Mouse (Mus musculus) forelimb bud, embryonic 11.5 days (tissue): ENCODE measurements around the gene Polr3h.

Experiments used
- DNase-seq: peaks from one replicate; pipeline ENCODE4 v3.0.0-alpha.2; 2012; ENCODE audit warnings: low read depth, low spot score

The Polr3h gene

DNA sequence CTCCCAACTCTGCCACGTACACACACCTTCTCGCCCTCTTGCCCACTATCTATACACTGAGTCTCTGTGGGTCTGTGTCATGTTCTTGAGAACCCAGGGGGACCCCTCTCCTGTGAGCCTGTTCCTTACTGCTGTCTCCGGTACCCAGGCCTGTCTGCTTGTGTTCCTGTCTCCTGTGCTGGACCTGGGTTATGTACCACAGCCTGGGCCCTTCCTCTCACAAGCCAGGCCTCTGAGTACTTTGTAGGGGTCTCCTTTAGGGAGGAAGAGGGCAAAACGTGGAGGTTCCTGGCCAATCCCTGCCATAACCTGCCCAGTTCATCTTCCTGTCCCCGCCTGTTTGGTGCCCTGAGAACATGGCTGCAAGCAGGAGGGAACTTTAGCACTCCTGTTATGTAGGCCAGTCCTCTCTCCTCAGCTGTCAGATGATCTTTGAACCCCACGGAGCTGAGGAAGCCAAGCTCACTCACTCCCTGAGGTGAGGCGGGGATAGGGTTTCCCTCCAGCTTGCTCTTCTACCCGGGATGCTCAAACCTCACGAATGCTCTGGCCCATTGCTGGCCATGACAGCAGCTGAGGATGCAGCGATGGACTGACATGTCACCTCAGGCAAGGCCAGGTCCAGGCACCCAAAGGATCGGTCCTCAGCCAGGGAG is 23.6 kb upstream of the Polr3h start:
- DNase-seq, result no peak

- DNase-seq, result no peak
Observed at GRCm38 (mm10) chr15:81949076-81949475, 23.0 kb upstream of the Polr3h start.

DNA sequence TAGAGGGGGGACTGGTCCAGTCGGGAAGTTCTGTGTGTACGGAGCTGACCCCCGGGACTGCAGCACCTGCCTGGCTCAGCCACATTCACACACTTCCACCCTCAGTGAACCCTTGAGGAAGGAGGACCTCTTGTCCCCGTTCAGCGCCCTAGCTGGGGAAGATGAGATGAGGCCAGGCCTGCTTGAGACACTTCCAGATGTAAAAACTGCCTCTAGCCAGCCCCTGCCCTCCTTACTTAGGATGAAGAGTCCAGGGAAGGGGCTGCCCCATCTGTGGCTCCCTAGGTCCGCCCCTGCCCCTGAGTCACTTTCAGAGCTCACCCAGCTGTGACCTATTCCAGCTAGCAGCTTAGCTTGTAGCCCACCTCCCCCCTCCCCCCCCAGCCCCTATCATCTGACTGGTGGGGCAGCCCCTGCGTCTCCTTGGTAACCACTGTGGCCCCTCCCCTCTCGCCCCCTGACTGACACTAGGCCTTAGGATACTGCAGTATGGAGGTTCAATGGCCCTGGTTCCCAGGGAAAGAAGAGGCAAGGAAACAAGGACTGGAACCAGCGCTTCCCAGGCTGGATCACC is 17.2 kb upstream of the Polr3h start:
- DNase-seq, result peak; percentile 35

GRCm38 (mm10) chr15:81941010-81941409 is 15.0 kb upstream of the Polr3h start:
- DNase-seq, result no peak

DNA sequence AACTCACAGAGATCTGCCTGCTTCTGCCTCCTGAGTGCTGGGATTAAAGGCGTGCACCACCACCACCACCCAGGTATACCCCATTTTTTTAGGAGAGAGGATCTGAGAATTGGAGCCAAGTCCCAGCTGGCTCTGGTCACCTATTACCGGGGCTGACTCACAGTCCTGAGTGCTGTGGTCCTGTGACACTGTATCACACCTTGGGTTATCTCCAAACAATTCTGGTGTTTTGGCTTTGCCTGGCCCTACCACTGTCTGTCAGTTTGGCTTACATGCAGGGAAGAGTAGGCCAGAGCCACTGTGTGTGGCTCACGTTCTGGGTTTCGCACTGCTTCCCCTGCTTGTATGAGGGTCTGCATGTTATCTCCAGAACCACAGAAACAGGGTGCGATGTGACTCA is 14.2 kb upstream of the Polr3h start:
- no peak for DNase-seq

DNA sequence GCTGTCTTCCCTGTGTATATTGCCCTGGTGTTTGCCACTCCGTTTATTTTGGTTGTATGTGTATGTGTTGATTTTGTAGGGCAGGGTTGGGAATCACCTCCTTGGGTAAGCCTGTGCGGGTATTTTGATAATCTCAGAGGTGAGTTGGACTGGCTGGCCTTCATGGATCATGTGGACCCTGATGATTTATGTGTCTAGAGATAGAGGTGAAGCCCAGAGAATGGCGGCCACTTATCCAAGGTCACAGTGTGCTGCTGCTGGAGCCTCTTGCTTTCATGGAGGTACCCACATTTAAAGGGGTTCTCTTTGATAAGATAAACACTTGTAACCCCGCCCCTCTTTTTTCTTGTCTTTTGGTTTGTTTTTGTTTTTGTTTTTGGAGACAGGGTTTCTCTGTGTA is 13.7 kb upstream of the Polr3h start:
- no peak for DNase-seq

DNA sequence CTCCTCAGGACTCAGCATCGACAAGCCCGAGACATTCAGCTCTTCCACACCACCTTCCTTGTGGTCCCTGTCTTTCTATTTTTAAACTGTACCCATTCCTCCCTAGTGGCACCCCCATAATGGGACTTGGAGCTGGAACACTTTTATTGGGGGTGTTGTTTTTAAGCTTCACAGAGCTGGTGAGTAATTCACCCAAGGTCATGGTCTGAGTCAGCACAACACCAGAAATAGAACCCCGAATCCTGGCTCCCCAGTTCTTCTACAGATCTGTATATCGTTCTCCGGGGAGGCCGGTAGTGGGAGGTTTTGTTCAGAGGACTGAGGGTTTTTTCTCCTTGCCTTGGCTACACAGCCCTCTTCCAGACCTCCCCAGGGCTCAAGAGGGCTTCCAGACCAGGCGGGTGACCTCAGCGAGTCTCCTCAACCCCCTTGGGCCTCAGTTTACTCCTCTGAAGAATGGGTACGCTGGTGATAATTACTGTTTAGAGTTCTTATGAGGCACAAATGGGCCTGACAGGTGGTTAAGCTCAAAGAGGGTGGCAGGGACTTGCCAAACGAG is 13.2 kb upstream of the Polr3h start:
- no peak for DNase-seq

GRCm38 (mm10) chr15:81938246-81938645 is 12.2 kb upstream of the Polr3h start:
- peak; percentile 46 for DNase-seq

GRCm38 (mm10) chr15:81937098-81937972 is 11.3 kb upstream of the Polr3h start:
- no peak for DNase-seq

- DNase-seq, result peak; percentile 48
Observed at GRCm38 (mm10) chr15:81936679-81937078, 10.6 kb upstream of the Polr3h start, which contains the start of gene Csdc2. Gene Csdc2, plus strand, starts transcription at chr15:81936759.

DNA sequence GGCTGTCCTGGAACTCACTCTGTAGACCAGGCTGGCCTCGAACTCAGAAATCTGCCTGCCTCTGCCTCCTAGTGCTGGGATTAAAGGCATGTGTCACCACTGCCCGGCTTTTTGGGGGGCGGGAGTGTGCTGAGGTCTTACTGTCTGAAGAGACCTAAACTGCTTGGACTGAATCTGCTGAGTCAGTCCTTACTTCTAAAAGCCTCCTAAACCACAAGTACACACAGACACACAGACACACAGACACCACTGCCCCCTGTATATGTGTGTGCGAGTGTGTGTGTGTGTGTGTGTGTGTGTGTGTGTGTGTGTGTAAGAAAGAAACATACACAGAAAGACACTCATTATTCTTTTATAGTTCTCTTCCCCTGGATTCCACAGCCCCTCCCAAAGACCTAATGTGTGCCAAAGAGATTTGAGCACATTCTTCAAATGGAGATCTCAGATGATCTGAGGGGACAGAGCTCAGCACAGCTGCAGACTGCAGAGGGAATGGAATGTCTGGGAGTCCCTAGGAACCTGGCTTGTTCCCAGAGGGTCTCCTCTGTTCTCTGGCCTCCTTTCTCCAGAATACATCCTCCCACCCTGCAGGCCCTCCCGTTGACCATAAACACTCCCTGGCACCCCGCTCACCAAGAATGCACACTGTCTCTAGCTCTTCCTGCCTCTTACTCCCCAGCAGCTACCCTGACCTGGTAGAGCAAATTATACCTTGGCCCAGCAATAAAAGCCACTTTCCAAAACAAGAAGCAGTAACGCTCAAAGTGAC is 10.0 kb upstream of the Polr3h start:
- no peak for DNase-seq

- no peak for DNase-seq
Observed at GRCm38 (mm10) chr15:81933986-81934385, 7.9 kb upstream of the Polr3h start.

- no peak for DNase-seq
Observed at GRCm38 (mm10) chr15:81932951-81933470, 7.0 kb upstream of the Polr3h start.

DNA sequence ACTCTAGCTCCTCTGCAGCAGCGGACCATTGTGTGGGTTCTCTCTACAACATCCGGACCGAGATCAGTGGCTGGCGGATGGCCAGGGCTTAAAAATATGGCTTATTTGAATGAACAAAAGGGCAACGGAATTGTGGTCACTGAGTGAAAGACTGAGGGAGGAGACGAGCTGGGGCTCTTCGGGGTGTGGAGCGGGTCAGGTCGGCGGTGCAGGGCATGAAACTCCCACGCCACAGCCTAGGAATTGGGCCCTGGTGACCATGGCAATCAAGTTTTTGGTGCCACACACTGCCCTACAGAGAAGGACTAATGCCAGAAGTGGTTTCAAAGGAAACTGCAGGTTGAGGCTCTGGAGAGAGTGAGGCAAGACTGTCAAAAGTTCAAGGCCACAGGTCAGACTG is 2.2 kb upstream of the Polr3h start:
- DNase-seq, result no peak

DNA sequence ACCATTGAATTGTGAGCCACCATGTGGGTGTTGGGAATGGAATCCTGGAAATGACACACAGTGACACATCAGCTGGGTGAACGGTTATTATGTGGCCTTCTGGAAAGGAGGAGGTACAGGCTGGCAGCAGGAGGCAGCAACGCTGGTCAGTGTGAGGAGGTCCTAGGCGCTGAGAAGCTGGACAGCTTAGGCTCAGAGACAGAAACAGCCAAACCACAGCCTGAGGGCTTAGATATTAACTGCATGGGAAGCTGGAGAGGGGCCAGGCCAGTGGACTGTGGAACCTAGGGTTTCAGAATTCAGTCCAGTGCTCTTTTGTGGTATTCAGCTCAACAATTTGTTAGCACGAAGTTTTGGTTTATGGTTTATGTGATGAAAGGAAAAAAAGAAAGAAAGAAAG is 1.7 kb upstream of the Polr3h start:
- DNase-seq, result no peak

DNA sequence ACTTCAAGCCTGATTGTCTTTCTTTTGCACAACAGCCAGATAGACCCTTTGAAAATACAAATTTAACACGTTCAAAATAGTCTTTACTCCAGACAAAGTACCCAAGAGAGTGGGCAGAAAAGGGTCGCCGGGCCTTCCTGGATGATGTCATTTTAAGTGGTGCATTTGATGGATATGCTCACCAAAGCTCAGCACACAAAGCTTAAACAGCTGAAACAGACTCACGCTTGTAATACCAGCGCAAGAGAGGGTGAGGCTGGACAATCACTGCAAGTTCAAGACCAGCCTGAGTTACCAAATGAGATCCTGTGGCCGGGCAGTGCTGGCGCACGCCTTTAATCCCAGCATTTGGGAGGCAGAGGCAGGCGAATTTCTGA is 394 bp upstream of the Polr3h start:
- no peak for DNase-seq

GRCm38 (mm10) chr15:81924933-81925332 is 1.1 kb downstream of the Polr3h start:
- no peak for DNase-seq

GRCm38 (mm10) chr15:81921255-81921654 is 4.8 kb downstream of the Polr3h start:
- no peak for DNase-seq

- no peak for DNase-seq
Observed at GRCm38 (mm10) chr15:81920546-81921217, 5.4 kb downstream of the Polr3h start.

DNA sequence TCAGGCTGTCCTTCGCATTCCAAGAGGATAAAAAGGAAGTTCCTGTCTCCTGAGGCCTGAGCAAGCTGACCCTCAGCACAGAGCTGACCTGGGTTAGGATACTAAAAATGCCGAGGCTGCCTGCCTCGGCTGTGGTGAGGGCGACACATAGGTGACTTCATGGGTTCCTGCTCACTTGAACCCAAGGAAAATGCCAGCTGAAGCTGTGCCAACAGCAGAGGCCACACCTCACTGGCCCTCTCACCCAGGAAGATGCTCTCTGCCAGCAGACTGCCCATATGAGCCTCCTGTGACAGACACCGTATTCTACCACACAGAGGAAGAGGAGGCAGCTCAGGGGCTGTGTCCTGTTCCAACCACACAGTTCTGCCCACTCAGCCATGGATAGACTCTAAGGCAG is 7.0 kb downstream of the Polr3h start:
- DNase-seq, result no peak
